Mouse (Mus musculus) liver, embryonic 14.5 days (tissue): ENCODE results near the gene Phldb2.

Source experiments
- CTCF ChIP-seq: IDR thresholded peaks from 2 replicates; pipeline ENCODE4 v1.5.1; 2016; ENCODE audit warnings: antibody characterized with exemption, low read depth, control low read depth
- EP300 ChIP-seq: IDR thresholded peaks from 2 replicates; pipeline ENCODE4 v1.6.1; 2016; ENCODE audit warnings: antibody characterized with exemption, low read depth

- TF ChIP-seq CTCF: no peak
- no peak for TF ChIP-seq EP300
Measured at GRCm38 (mm10) chr16:45880101-45880751, 73.2 kb downstream of the Phldb2 start.
